Comparison of ENCODE assay signal across 8 mouse cellular contexts in the genomic region with DNA sequence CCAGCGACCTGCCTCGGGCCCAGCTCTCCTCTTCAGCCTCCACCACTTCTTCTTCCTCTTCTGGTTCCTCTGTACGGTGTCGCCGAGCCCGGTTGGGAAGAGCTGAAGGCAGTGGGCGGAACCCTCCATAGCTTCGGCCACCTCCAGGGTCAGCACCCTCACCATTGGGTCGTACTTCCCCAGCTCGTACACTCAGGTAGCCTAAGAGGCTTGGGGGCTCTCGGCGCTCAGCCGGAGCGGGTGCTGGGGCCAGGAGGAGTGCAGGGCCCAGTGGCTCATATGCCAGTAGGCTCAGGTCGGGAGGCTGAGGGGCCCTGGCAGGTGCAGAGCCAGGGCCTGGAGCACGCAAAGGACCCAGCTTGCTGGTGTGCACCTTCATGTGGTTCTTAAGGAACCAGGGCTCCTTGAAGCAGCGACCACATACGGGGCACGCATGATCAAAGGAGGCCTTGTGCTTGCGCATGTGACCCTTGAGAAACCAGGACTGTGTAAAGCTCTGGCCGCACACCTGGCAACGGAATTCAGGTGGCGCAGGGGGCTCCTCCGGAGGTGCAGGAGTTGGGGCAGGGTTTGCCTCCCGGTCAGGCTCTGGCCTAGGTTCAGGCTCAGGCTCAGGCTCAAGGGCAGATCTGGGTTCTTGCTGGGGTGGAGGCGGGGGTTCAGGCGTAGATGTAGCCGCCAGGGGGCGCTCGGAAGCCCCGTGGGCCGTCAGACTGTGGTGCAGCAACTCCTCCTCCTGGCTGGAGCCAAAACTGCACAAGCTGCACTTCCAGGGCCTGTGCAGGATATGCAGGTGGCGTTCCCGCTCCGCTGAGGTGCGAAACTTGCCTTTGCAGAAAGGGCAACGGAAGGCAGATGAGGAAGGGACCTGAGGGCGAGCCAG. TPM values are rescaled to one million over a fixed set of nuclear protein-coding genes. Genes with fewer than 3 reads are reported as not detected.
DNase-seq lines count a peak whose midpoint lies in the region; ATAC-seq lines count a peak whose summit lies in the region.

No protein-coding gene starts in this region.

- H3K36me3 ChIP-seq in embryonic facial prominence, embryonic 12.5 days, result peaks cover 53% of the 10 kb centered on the region
- H3K36me3 ChIP-seq in limb, embryonic 13.5 days, result peaks cover 55% of the 10 kb centered on the region
- peaks cover 16% of the 10 kb centered on the region for H3K36me3 ChIP-seq in midbrain, embryonic 16.5 days (ENCODE audit: control insufficient read depth, insufficient read depth, low read length)

- H3K27me3 ChIP-seq in embryonic facial prominence, embryonic 12.5 days, result no peaks in the 10 kb centered on the region
- no peaks in the 10 kb centered on the region for H3K27me3 ChIP-seq in limb, embryonic 13.5 days
- H3K27me3 ChIP-seq in midbrain, embryonic 16.5 days (ENCODE audit: control insufficient read depth, insufficient read depth, low read depth, low read length), result no peaks in the 10 kb centered on the region

- H3K4me1 ChIP-seq in embryonic facial prominence, embryonic 12.5 days, result peaks cover 53% of the 10 kb centered on the region
- H3K4me1 ChIP-seq in limb, embryonic 13.5 days, result peaks cover 51% of the 10 kb centered on the region
- H3K4me1 ChIP-seq in midbrain, embryonic 16.5 days (ENCODE audit: control insufficient read depth, insufficient read depth, low read length), result peaks cover 73% of the 10 kb centered on the region

- WGBS in embryonic facial prominence, embryonic 12.5 days, result 52% methylated on average over 38 of the region's 38 CpGs
- 51% methylated on average over 35 of the region's 38 CpGs for WGBS in limb, embryonic 13.5 days
- WGBS in midbrain, embryonic 16.5 days, result 47% methylated on average over 38 of the region's 38 CpGs

- peak overlapping the region; percentile 16; the same call in 1 of the 2 replicates for H3K9ac ChIP-seq in embryonic facial prominence, embryonic 12.5 days
- no peak overlapping the region for H3K9ac ChIP-seq in limb, embryonic 13.5 days
- peak overlapping the region; percentile 43 for H3K9ac ChIP-seq in midbrain, embryonic 16.5 days (ENCODE audit: low read depth, low read length)

- DNase-seq in 3134 (ENCODE audit: extremely low read depth, insufficient read length, low spot score), result peak; percentile 82
- DNase-seq in adrenal gland, postnatal 25 days, result peak; percentile 93
- DNase-seq in heart, adult 18-20 months, result peak; percentile 89 to 92
- DNase-seq in kidney, adult 18-20 months, result peak; percentile 93
- peak; percentile 76 to 92 for DNase-seq in spleen, adult 18-20 months

- peak; percentile 14; the same call in 1 of the 2 replicates for ATAC-seq in embryonic facial prominence, embryonic 12.5 days (ENCODE audit: insufficient number of reproducible peaks, insufficient read depth, low FRiP score, low TSS enrichment)
- ATAC-seq in limb, embryonic 13.5 days (ENCODE audit: low FRiP score, low read depth), result peak; percentile 72
- ATAC-seq in midbrain, embryonic 16.5 days, result peak; percentile 21

- H3K9me3 ChIP-seq in embryonic facial prominence, embryonic 12.5 days, result no peaks in the 10 kb centered on the region
- no peaks in the 10 kb centered on the region for H3K9me3 ChIP-seq in limb, embryonic 13.5 days
- no peaks in the 10 kb centered on the region for H3K9me3 ChIP-seq in midbrain, embryonic 16.5 days (replicated peaks; ENCODE audit: control insufficient read depth, low read length, poor library complexity, severe bottlenecking)

- H3K4me2 ChIP-seq in embryonic facial prominence, embryonic 12.5 days (replicated peaks), result peak overlapping the region; percentile 48
- peak overlapping the region; percentile 49 for H3K4me2 ChIP-seq in limb, embryonic 13.5 days (replicated peaks)
- peak overlapping the region; percentile 53 for H3K4me2 ChIP-seq in midbrain, embryonic 16.5 days (ENCODE audit: low read length)

- H3K4me3 ChIP-seq in embryonic facial prominence, embryonic 12.5 days, result peak overlapping the region; percentile 9
- 0 out of 2 replicates have a peak overlapping the region, but pooled peaks have one; percentile 0 for H3K4me3 ChIP-seq in limb, embryonic 13.5 days
- H3K4me3 ChIP-seq in midbrain, embryonic 16.5 days (ENCODE audit: low read depth, low read length), result peak overlapping the region; percentile 15; the same call in 1 of the 2 replicates

- 0 out of 2 replicates have a peak overlapping the region, but pooled peaks have one; percentile 2 for H3K27ac ChIP-seq in embryonic facial prominence, embryonic 12.5 days
- peak overlapping the region; percentile 6; the same call in 1 of the 2 replicates for H3K27ac ChIP-seq in limb, embryonic 13.5 days
- peak overlapping the region; percentile 71 for H3K27ac ChIP-seq in midbrain, embryonic 16.5 days (ENCODE audit: low read length)

RNA-seq across cellular contexts. Expression of a gene that starts 6.9 kb away (rescaled TPM):
- total RNA-seq in adrenal gland, postnatal 25 days (2021), result 0.97 and 1.8 TPM in 2 replicates
- polyA plus RNA-seq in embryonic facial prominence, embryonic 12.5 days (2016; fragmentation: Nextera tagmentation; extraction: Ambion mirVana), result 0.51 and 0.63 TPM in 2 replicates
- 1 to 10 TPM; 2.9 to 3.2 TPM for total RNA-seq in heart, adult 18-20 months (2021)
- polyA plus RNA-seq in limb, embryonic 13.5 days (2015; fragmentation: Nextera tagmentation; extraction: Ambion mirVana), result 0.78 and 1.4 TPM in 2 replicates
- 0.16 and 1.0 TPM in 2 replicates for polyA plus RNA-seq in midbrain, embryonic 16.5 days (2015; fragmentation: Nextera tagmentation; extraction: Ambion mirVana)

RNA-seq across cellular contexts. Expression of a gene that starts 12.0 kb away (rescaled TPM):
- total RNA-seq in adrenal gland, postnatal 25 days (2021), result 58.4 and 63.3 TPM in 2 replicates
- 56.7 and 60.6 TPM in 2 replicates for polyA plus RNA-seq in embryonic facial prominence, embryonic 12.5 days (2016; fragmentation: Nextera tagmentation; extraction: Ambion mirVana)
- 10 to 100 TPM; 22.3 to 23.4 TPM for total RNA-seq in heart, adult 18-20 months (2021)
- 30.8 and 32.2 TPM in 2 replicates for polyA plus RNA-seq in limb, embryonic 13.5 days (2015; fragmentation: Nextera tagmentation; extraction: Ambion mirVana)
- polyA plus RNA-seq in midbrain, embryonic 16.5 days (2015; fragmentation: Nextera tagmentation; extraction: Ambion mirVana), result 30.3 and 33.6 TPM in 2 replicates

RNA-seq across cellular contexts. Expression of a gene that starts 24.0 kb away (rescaled TPM):
- total RNA-seq in adrenal gland, postnatal 25 days (2021), result 55.7 and 59.3 TPM in 2 replicates
- polyA plus RNA-seq in embryonic facial prominence, embryonic 12.5 days (2016; fragmentation: Nextera tagmentation; extraction: Ambion mirVana), result 204 and 214 TPM in 2 replicates
- total RNA-seq in heart, adult 18-20 months (2021), result 10 to 100 TPM; 24.1 to 25.2 TPM
- 189 and 203 TPM in 2 replicates for polyA plus RNA-seq in limb, embryonic 13.5 days (2015; fragmentation: Nextera tagmentation; extraction: Ambion mirVana)
- 78.0 and 79.7 TPM in 2 replicates for polyA plus RNA-seq in midbrain, embryonic 16.5 days (2015; fragmentation: Nextera tagmentation; extraction: Ambion mirVana)

RNA-seq across cellular contexts. Expression of a gene that starts 33.7 kb away (rescaled TPM):
- not detected in 2 replicates for total RNA-seq in adrenal gland, postnatal 25 days (2021)
- not detected in 2 replicates for polyA plus RNA-seq in embryonic facial prominence, embryonic 12.5 days (2016; fragmentation: Nextera tagmentation; extraction: Ambion mirVana)
- not detected for total RNA-seq in heart, adult 18-20 months (2021)
- not detected in 2 replicates for polyA plus RNA-seq in limb, embryonic 13.5 days (2015; fragmentation: Nextera tagmentation; extraction: Ambion mirVana)
- polyA plus RNA-seq in midbrain, embryonic 16.5 days (2015; fragmentation: Nextera tagmentation; extraction: Ambion mirVana), result not detected in 2 replicates

Comparison
In these comparisons a context has a peak if more than half of its experiments do, and no peak if none do; other contexts are left out.
1. Peak in every context shown above with its lines: DNase-seq, ATAC-seq, H3K4me3 ChIP-seq and H3K27ac ChIP-seq.
2. ATAC-seq: peak in every context shown above with its lines; median percentile 72 in limb, embryonic 13.5 days; 21 in midbrain, embryonic 16.5 days; 14 in embryonic facial prominence, embryonic 12.5 days.
3. H3K27ac ChIP-seq: peak in every context shown above with its lines; median percentile 71 in midbrain, embryonic 16.5 days; 6 in limb, embryonic 13.5 days; 2 in embryonic facial prominence, embryonic 12.5 days.